Comparison of ENCODE assay signal across 8 mouse cellular contexts in the genomic region with DNA sequence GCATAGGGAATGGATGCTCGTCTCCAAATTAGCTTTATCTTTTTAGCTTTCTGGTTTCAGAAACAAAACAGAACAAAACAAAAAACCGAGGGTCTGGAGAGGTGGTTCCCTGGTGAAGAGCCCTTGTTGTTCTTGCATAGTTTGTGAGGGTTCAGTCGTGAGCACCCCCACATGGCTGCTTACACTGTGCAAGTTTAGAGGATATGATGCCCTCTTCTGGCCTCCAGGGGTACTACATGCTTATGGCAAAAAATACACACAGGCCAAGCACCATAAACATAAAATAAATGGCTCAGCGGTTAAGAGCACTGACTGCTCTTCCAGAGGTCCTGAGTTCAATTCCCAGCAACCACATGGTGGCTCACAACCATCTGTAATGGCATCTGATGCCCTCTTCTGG.
DNase-seq lines count a peak whose midpoint lies in the region; ATAC-seq and TF ChIP-seq lines count a peak whose summit lies in the region.

No protein-coding gene starts in this region.

- no peaks in the 10 kb centered on the region for H3K27me3 ChIP-seq in kidney, embryonic 15.5 days
- H3K27me3 ChIP-seq in liver, adult 2 months (ENCODE audit: control insufficient read depth, insufficient read depth, low read length) = no peaks in the 10 kb centered on the region

- no peaks in the 10 kb centered on the region for H3K9me3 ChIP-seq in kidney, embryonic 15.5 days (replicated peaks)

- H3K27ac ChIP-seq in cortical plate, adult 2 months (ENCODE audit: insufficient read depth, low read length) = no peak overlapping the region
- H3K27ac ChIP-seq in kidney, embryonic 15.5 days = no peak overlapping the region
- no peak overlapping the region for H3K27ac ChIP-seq in liver, adult 2 months (replicated peaks; ENCODE audit: insufficient read depth, low read depth, low read length)

- WGBS in kidney, embryonic 15.5 days = 26% methylated on average over 4 of the region's 4 CpGs
- WGBS in liver, adult 2 months = 27% methylated on average over 4 of the region's 4 CpGs

- no peaks in the 10 kb centered on the region for H3K4me1 ChIP-seq in cortical plate, adult 2 months (ENCODE audit: control insufficient read depth, insufficient read depth, low read length)
- 0 out of 2 replicates have a peak, but pooled peaks cover 1% of the 10 kb centered on the region for H3K4me1 ChIP-seq in kidney, embryonic 15.5 days
- H3K4me1 ChIP-seq in liver, adult 2 months (ENCODE audit: control insufficient read depth, insufficient read depth, low read length) = no peaks in the 10 kb centered on the region

- H3K4me3 ChIP-seq in cortical plate, adult 2 months (ENCODE audit: insufficient read depth, low read length) = no peak overlapping the region
- no peak overlapping the region for H3K4me3 ChIP-seq in kidney, embryonic 15.5 days (replicated peaks)
- no peak overlapping the region for H3K4me3 ChIP-seq in liver, adult 2 months (ENCODE audit: insufficient read depth, low read depth, low read length)

- H3K4me2 ChIP-seq in kidney, embryonic 15.5 days = no peak overlapping the region

- no peaks in the 10 kb centered on the region for H3K36me3 ChIP-seq in kidney, embryonic 15.5 days
- H3K36me3 ChIP-seq in liver, adult 2 months (ENCODE audit: control insufficient read depth, insufficient read depth, low read length) = no peaks in the 10 kb centered on the region

- TF ChIP-seq CTCF in cortical plate, adult 2 months (IDR thresholded peaks at IDR 0.05; ENCODE audit: extremely low read depth, insufficient read depth, low read length) = peak; percentile 66
- TF ChIP-seq CTCF in liver, adult 2 months (IDR thresholded peaks at IDR 0.05; ENCODE audit: low read depth, low read length) = peak; percentile 65

- ATAC-seq in kidney, embryonic 15.5 days (replicated peaks; ENCODE audit: low FRiP score) = peak; percentile 67; the same call in 1 of the 2 replicates

- no peak for TF ChIP-seq POLR2A in cortical plate, adult 2 months (IDR thresholded peaks at IDR 0.05; ENCODE audit: extremely low read depth, insufficient read depth, low read length)
- TF ChIP-seq POLR2A in liver, adult 2 months (IDR thresholded peaks at IDR 0.05; ENCODE audit: extremely low read depth, insufficient read depth, low read length) = no peak

- no peak overlapping the region for H3K9ac ChIP-seq in kidney, embryonic 15.5 days
- H3K9ac ChIP-seq in liver, adult 2 months (ENCODE audit: low read depth, low read length) = no peak overlapping the region

- H3K79me2 ChIP-seq in liver, adult 2 months (ENCODE audit: control insufficient read depth, insufficient read depth, low read length) = no peaks in the 10 kb centered on the region

- DNase-seq in 3134 (ENCODE audit: extremely low read depth, insufficient read length, low spot score) (peak; percentile 37), NIH3T3 (ENCODE audit: low read depth) (peak; percentile 72)
- DNase-seq in gastrocnemius, postnatal 4 days (ENCODE audit: low spot score in 2 of 2) = peak; percentile 30 to 55
- DNase-seq in liver, adult 2 months (ENCODE audit: extremely low read depth, low read depth, low spot score) = peak; percentile 47
- DNase-seq in natural killer cell, adult 2 months (ENCODE audit: low spot score in 2 of 2) = peak; percentile 75 to 77
- DNase-seq in testis, postnatal 10 days (ENCODE audit: low spot score) = peak; percentile 75
